Comparison of ENCODE assay signal across 10 mouse cellular contexts in genomic region chr1:134064296-134064831, GRCm38 (mm10). TPM values are rescaled to one million over a fixed set of nuclear protein-coding genes. Genes with fewer than 3 reads are reported as not detected.
DNase-seq lines count a peak whose midpoint lies in the region; ATAC-seq and TF ChIP-seq lines count a peak whose summit lies in the region.
"Had no signal": no experiment of that assay in that cellular context is flagged by ENCODE, and none has a peak within 500 bp of the region (broad histone marks: within the 10 kb centered on the region; RNA-seq: fewer than 3 reads in every experiment).

No protein-coding gene starts in this region.

- DNase-seq in heart, postnatal 36 days, result no peak
- DNase-seq in midbrain, embryonic 10.5 days (ENCODE audit: low spot score), result no peak
- DNase-seq in adrenal gland, adult 18-20 months (ENCODE audit: low spot score in 2 of 2), result no peak
- DNase-seq in adrenal gland, adult 8-10 months, result no peak
- DNase-seq in embryo, embryonic 10 days (ENCODE audit: low spot score), result no peak
- DNase-seq: right cerebral cortex, postnatal 14 days had no signal

- no peak for TF ChIP-seq CTCF in E14TG2a.4 (conservative IDR thresholded peaks at IDR 0.05; ENCODE audit: low read length)

- peak overlapping the region; percentile 100 for H3K27ac ChIP-seq in heart, embryonic 13.5 days (replicated peaks)
- H3K27ac ChIP-seq in hindbrain, embryonic 12.5 days, result peak overlapping the region; percentile 98
- peak overlapping the region; percentile 98 for H3K27ac ChIP-seq in midbrain, embryonic 10.5 days (replicated peaks)

- ATAC-seq in heart, embryonic 13.5 days (ENCODE audit: extremely low read depth, insufficient number of reproducible peaks, low FRiP score, low TSS enrichment), result no peak
- ATAC-seq in hindbrain, embryonic 12.5 days (ENCODE audit: low FRiP score), result no peak

- H3K9me3 ChIP-seq in heart, embryonic 13.5 days, result no peaks in the 10 kb centered on the region
- H3K9me3 ChIP-seq in E14TG2a.4 (ENCODE audit: low read length), result no peaks in the 10 kb centered on the region
- H3K9me3 ChIP-seq in hindbrain, embryonic 12.5 days (replicated peaks), result no peaks in the 10 kb centered on the region
- H3K9me3 ChIP-seq in midbrain, embryonic 10.5 days (replicated peaks), result no peaks in the 10 kb centered on the region

- no peaks in the 10 kb centered on the region for H3K36me3 ChIP-seq in heart, embryonic 13.5 days
- H3K36me3 ChIP-seq in E14TG2a.4 (ENCODE audit: insufficient read depth, low read length), result no peaks in the 10 kb centered on the region
- no peaks in the 10 kb centered on the region for H3K36me3 ChIP-seq in hindbrain, embryonic 12.5 days
- no peaks in the 10 kb centered on the region for H3K36me3 ChIP-seq in midbrain, embryonic 10.5 days

- 92% methylated on average over 2 of the region's 2 CpGs for WGBS in heart, embryonic 13.5 days
- WGBS in hindbrain, embryonic 12.5 days, result 75% methylated on average over 2 of the region's 2 CpGs
- WGBS in midbrain, embryonic 10.5 days, result 84% methylated on average over 2 of the region's 2 CpGs

- no peak overlapping the region for H3K4me3 ChIP-seq in heart, embryonic 13.5 days
- peak overlapping the region; percentile 72 for H3K4me3 ChIP-seq in E14TG2a.4 (replicated peaks; ENCODE audit: low read length)
- no peak overlapping the region for H3K4me3 ChIP-seq in hindbrain, embryonic 12.5 days
- H3K4me3 ChIP-seq in midbrain, embryonic 10.5 days, result peak overlapping the region; percentile 51

- H3K4me1 ChIP-seq in heart, embryonic 13.5 days, result peaks cover 74% of the 10 kb centered on the region
- peaks cover 68% of the 10 kb centered on the region for H3K4me1 ChIP-seq in E14TG2a.4 (replicated peaks; ENCODE audit: low read depth, low read length)
- peaks cover 86% of the 10 kb centered on the region for H3K4me1 ChIP-seq in hindbrain, embryonic 12.5 days
- peaks cover 92% of the 10 kb centered on the region for H3K4me1 ChIP-seq in midbrain, embryonic 10.5 days

- no peak overlapping the region for H3K4me2 ChIP-seq in heart, embryonic 13.5 days
- peak overlapping the region; percentile 35 for H3K4me2 ChIP-seq in hindbrain, embryonic 12.5 days (replicated peaks)

- no peaks in the 10 kb centered on the region for H3K27me3 ChIP-seq in heart, embryonic 13.5 days (replicated peaks)
- peaks cover 40% of the 10 kb centered on the region for H3K27me3 ChIP-seq in E14TG2a.4 (ENCODE audit: insufficient read depth, low read length)
- no peaks in the 10 kb centered on the region for H3K27me3 ChIP-seq in hindbrain, embryonic 12.5 days
- H3K27me3 ChIP-seq in midbrain, embryonic 10.5 days (ENCODE audit: low read depth, poor library complexity, severe bottlenecking), result no peaks in the 10 kb centered on the region

- intact Hi-C loops in heart, postnatal 36 days (cut with DNase I), result no loop called here

- no peak overlapping the region for H3K9ac ChIP-seq in heart, embryonic 13.5 days
- H3K9ac ChIP-seq in hindbrain, embryonic 12.5 days, result peak overlapping the region; percentile 49; the same call in 1 of the 2 replicates

RNA-seq across cellular contexts. Expression of gene Btg2, which starts 14.6 kb away (rescaled TPM):
- 33.1 and 37.0 TPM in 2 replicates for polyA plus RNA-seq in heart, embryonic 13.5 days (2015; fragmentation: Nextera tagmentation; extraction: Ambion mirVana)
- 10 to 100 TPM; 26.6 to 61.0 TPM for total RNA-seq in heart, postnatal 36 days (2021)
- polyA plus RNA-seq in hindbrain, embryonic 12.5 days (2016; fragmentation: Nextera tagmentation; extraction: Ambion mirVana), result 90.4 and 105 TPM in 2 replicates
- 107 and 161 TPM in 2 replicates for polyA plus RNA-seq in midbrain, embryonic 10.5 days (2016; fragmentation: Nextera tagmentation; extraction: Ambion mirVana)
- 10 to 100 TPM; 23.1 to 32.7 TPM for total RNA-seq in adrenal gland, adult 18-20 months (2021)
- total RNA-seq in adrenal gland, adult 8-10 months (2022), result 10 to 100 TPM; 28.1 to 56.5 (median 50.6) TPM

RNA-seq across cellular contexts. Expression of gene Fmod, which starts 27.3 kb away (rescaled TPM):
- 22.8 and 26.3 TPM in 2 replicates for polyA plus RNA-seq in heart, embryonic 13.5 days (2015; fragmentation: Nextera tagmentation; extraction: Ambion mirVana)
- total RNA-seq in heart, postnatal 36 days (2021), result 10 to 100 TPM in 1 of 2 experiments, 1 to 10 TPM in 1; 8.6 to 13.2 TPM
- 12.7 and 19.8 TPM in 2 replicates for polyA plus RNA-seq in hindbrain, embryonic 12.5 days (2016; fragmentation: Nextera tagmentation; extraction: Ambion mirVana)
- polyA plus RNA-seq in midbrain, embryonic 10.5 days (2016; fragmentation: Nextera tagmentation; extraction: Ambion mirVana), result 2.8 and 6.5 TPM in 2 replicates
- total RNA-seq in adrenal gland, adult 18-20 months (2021), result 1 to 10 TPM; 6.7 to 9.6 TPM
- total RNA-seq in adrenal gland, adult 8-10 months (2022), result 10 to 100 TPM in 1 of 4 experiments, 1 to 10 TPM in 3; 6.9 to 10.7 (median 7.7) TPM

RNA-seq across cellular contexts. Expression of gene Chit1, which starts 46.7 kb away (rescaled TPM):
- 0.59 and 0.75 TPM in 2 replicates for polyA plus RNA-seq in heart, embryonic 13.5 days (2015; fragmentation: Nextera tagmentation; extraction: Ambion mirVana)
- not detected for total RNA-seq in heart, postnatal 36 days (2021)
- 0.13 TPM in 1 of 2 replicates, not detected in the other for polyA plus RNA-seq in hindbrain, embryonic 12.5 days (2016; fragmentation: Nextera tagmentation; extraction: Ambion mirVana)
- not detected in 2 replicates for polyA plus RNA-seq in midbrain, embryonic 10.5 days (2016; fragmentation: Nextera tagmentation; extraction: Ambion mirVana)
- not detected for total RNA-seq in adrenal gland, adult 18-20 months (2021)
- under 1 TPM in 1 of 4 experiments, not detected in 3; 0.28 TPM for total RNA-seq in adrenal gland, adult 8-10 months (2022)
- polyA plus RNA-seq: large intestine, adult 2 months had no signal

Comparison
In these comparisons a context has a peak if more than half of its experiments do, and no peak if none do; other contexts are left out.
1. H3K4me3 ChIP-seq: peak in E14TG2a.4 (single experiment) and midbrain, embryonic 10.5 days (single experiment); none in heart, embryonic 13.5 days (single experiment) and hindbrain, embryonic 12.5 days (single experiment).
2. Peak in every context shown above with its lines, with median percentiles within 50 percentile points of each other: H3K27ac ChIP-seq.